Mouse (Mus musculus): ENCODE measurements around the gene Lyrm1. TPM values are rescaled to one million over a fixed set of nuclear protein-coding genes. Genes with fewer than 3 reads are reported as not detected.

The Lyrm1 gene
- total RNA-seq (2017), result 5.9 and 6.9 TPM in 2 replicates

- peak; percentile 96 to 97 for ATAC-seq (replicated peaks in 1 of 2; ENCODE audit: insufficient read depth in 1 of 2, low FRiP score in 2 of 2, low TSS enrichment in 1 of 2, low read depth in 1 of 2, poor library complexity in 2 of 2, severe bottlenecking in 2 of 2)
Observed at GRCm38 (mm10) chr7:119895639-119896512, at the start of gene Lyrm1, which contains the start of gene Dcun1d3. Gene Lyrm1, plus strand, starts transcription at chr7:119895861. Gene Dcun1d3, minus strand, starts transcription at chr7:119896298.

GRCm38 (mm10) chr7:119847396-119847795, 48.3 kb upstream of the Lyrm1 start:
- no peak for ATAC-seq (replicated peaks in 1 of 2; ENCODE audit: insufficient read depth in 1 of 2, low FRiP score in 2 of 2, low TSS enrichment in 1 of 2, low read depth in 1 of 2, poor library complexity in 2 of 2, severe bottlenecking in 2 of 2)

DNA sequence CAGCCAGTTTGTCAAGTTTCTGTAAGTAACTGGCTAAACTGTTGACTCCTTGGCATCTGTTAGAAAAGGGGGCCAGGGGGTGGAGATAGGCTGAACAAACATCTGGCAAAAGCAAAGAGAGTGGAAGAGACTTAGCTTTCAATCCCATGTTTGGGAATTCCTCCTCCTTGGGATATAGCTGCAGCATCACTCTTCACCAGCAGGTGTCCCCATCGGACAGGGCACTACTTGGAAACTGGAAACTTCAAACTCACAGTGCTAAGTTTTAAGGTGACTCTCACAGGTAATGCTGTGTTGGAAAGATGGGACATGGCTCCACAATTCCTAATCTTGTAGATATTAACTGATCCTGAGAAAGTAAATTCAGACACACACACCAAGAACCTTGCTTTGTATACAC, 46.6 kb upstream of the Lyrm1 start:
- peak; percentile 32 to 74; a peak in 2 of 4 replicates for ATAC-seq (replicated peaks in 1 of 2; ENCODE audit: insufficient read depth in 1 of 2, low FRiP score in 2 of 2, low TSS enrichment in 1 of 2, low read depth in 1 of 2, poor library complexity in 2 of 2, severe bottlenecking in 2 of 2)

DNA sequence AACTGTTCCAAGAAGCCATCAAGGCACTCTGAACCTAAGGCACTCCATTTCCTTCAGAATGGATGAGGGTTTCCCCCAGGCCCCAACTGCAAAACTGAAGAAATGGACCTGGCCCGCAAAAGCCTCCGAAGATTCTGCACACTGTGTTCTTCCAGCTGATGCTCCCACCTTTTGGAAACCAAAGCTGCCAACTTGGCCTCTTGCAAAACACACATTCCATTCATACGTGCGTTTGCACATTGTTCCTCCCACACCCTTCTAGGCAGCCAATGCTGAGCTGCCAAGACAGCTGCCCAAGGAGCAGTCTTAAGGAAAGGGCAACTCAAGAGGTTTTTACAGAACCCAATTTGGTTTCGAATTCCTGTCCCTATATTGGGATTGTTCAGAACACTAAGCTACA, 44.9 kb upstream of the Lyrm1 start:
- no peak for ATAC-seq (replicated peaks in 1 of 2; ENCODE audit: insufficient read depth in 1 of 2, low FRiP score in 2 of 2, low TSS enrichment in 1 of 2, low read depth in 1 of 2, poor library complexity in 2 of 2, severe bottlenecking in 2 of 2)

- no peak for ATAC-seq (replicated peaks in 1 of 2; ENCODE audit: insufficient read depth in 1 of 2, low FRiP score in 2 of 2, low TSS enrichment in 1 of 2, low read depth in 1 of 2, poor library complexity in 2 of 2, severe bottlenecking in 2 of 2)
Observed at GRCm38 (mm10) chr7:119852494-119852893, 43.2 kb upstream of the Lyrm1 start.

- ATAC-seq (replicated peaks in 1 of 2; ENCODE audit: insufficient read depth in 1 of 2, low FRiP score in 2 of 2, low TSS enrichment in 1 of 2, low read depth in 1 of 2, poor library complexity in 2 of 2, severe bottlenecking in 2 of 2), result no peak
Observed at GRCm38 (mm10) chr7:119853186-119853585, 42.5 kb upstream of the Lyrm1 start.

DNA sequence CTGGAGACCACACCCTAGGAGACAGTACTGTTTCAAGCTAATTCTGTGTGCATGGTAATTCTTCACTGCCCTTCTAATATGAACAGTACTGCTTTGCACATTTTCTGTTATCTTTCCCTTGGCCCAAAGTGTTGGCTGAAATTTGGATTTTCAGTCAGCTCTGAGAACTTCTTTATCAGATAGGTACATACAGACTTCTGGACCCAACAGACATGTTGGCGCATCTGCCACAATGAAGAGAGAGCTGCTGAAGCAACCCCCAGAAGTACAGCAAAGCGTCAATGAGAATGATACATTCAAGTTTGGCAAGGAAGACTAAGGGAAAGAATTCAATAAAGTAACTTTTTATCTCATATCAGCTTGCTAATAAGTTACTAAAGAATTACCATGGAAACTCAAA, 41.3 kb upstream of the Lyrm1 start:
- no peak for ATAC-seq (replicated peaks in 1 of 2; ENCODE audit: insufficient read depth in 1 of 2, low FRiP score in 2 of 2, low TSS enrichment in 1 of 2, low read depth in 1 of 2, poor library complexity in 2 of 2, severe bottlenecking in 2 of 2)

GRCm38 (mm10) chr7:119855031-119855430, 40.6 kb upstream of the Lyrm1 start:
- ATAC-seq (replicated peaks in 1 of 2; ENCODE audit: insufficient read depth in 1 of 2, low FRiP score in 2 of 2, low TSS enrichment in 1 of 2, low read depth in 1 of 2, poor library complexity in 2 of 2, severe bottlenecking in 2 of 2), result no peak

DNA sequence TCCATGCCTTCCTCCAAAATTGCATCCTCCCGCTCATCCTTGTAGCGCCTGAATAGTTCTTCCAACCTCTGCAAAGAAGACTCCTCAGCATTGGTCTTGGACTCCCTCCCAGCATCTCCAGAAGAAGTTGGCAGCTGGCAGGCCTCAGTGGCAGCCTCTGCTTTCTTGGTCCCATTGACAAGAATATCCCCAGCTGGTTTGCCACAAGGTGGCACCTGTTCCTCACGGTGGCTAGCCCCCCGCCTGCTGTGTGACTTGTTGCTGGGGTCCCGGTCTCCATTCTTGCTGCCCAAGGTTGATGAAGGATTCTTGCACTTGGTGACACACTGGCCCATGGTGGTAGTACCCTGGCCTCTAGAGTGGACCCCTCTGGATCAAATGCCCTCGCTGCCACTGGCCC, 36.2 kb upstream of the Lyrm1 start:
- ATAC-seq (replicated peaks in 1 of 2; ENCODE audit: insufficient read depth in 1 of 2, low FRiP score in 2 of 2, low TSS enrichment in 1 of 2, low read depth in 1 of 2, poor library complexity in 2 of 2, severe bottlenecking in 2 of 2), result no peak

DNA sequence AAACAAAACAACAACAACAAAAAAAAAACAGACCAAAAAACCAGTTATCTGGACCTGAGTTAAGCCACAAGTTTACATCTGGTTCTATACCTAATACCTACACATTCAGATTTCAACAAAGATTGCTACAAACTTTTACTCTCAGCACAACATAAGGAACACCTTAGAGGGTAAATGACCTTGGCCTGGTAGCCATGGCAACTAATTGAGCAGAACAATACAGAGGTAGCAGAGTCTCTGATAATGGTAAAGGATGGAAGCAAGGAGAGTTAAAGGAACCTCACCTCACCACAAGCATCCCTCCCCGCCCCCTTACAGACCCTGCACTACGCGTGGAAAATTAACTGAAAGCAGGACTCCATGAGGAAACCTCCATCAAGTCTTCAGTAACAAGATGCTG, 35.5 kb upstream of the Lyrm1 start:
- no peak for ATAC-seq (replicated peaks in 1 of 2; ENCODE audit: insufficient read depth in 1 of 2, low FRiP score in 2 of 2, low TSS enrichment in 1 of 2, low read depth in 1 of 2, poor library complexity in 2 of 2, severe bottlenecking in 2 of 2)

- ATAC-seq (replicated peaks in 1 of 2; ENCODE audit: insufficient read depth in 1 of 2, low FRiP score in 2 of 2, low TSS enrichment in 1 of 2, low read depth in 1 of 2, poor library complexity in 2 of 2, severe bottlenecking in 2 of 2), result no peak
Observed at GRCm38 (mm10) chr7:119860554-119860953, 35.1 kb upstream of the Lyrm1 start.

GRCm38 (mm10) chr7:119860971-119861334, 34.7 kb upstream of the Lyrm1 start:
- no peak for ATAC-seq (replicated peaks in 1 of 2; ENCODE audit: insufficient read depth in 1 of 2, low FRiP score in 2 of 2, low TSS enrichment in 1 of 2, low read depth in 1 of 2, poor library complexity in 2 of 2, severe bottlenecking in 2 of 2)

GRCm38 (mm10) chr7:119861335-119862091, 34.1 kb upstream of the Lyrm1 start:
- peak; percentile 85 to 93 for ATAC-seq (replicated peaks in 1 of 2; ENCODE audit: insufficient read depth in 1 of 2, low FRiP score in 2 of 2, low TSS enrichment in 1 of 2, low read depth in 1 of 2, poor library complexity in 2 of 2, severe bottlenecking in 2 of 2)

- no peak for ATAC-seq (replicated peaks in 1 of 2; ENCODE audit: insufficient read depth in 1 of 2, low FRiP score in 2 of 2, low TSS enrichment in 1 of 2, low read depth in 1 of 2, poor library complexity in 2 of 2, severe bottlenecking in 2 of 2)
Observed at GRCm38 (mm10) chr7:119862167-119862566, 33.5 kb upstream of the Lyrm1 start.

GRCm38 (mm10) chr7:119864500-119864899, 31.2 kb upstream of the Lyrm1 start:
- no peak for ATAC-seq (replicated peaks in 1 of 2; ENCODE audit: insufficient read depth in 1 of 2, low FRiP score in 2 of 2, low TSS enrichment in 1 of 2, low read depth in 1 of 2, poor library complexity in 2 of 2, severe bottlenecking in 2 of 2)

DNA sequence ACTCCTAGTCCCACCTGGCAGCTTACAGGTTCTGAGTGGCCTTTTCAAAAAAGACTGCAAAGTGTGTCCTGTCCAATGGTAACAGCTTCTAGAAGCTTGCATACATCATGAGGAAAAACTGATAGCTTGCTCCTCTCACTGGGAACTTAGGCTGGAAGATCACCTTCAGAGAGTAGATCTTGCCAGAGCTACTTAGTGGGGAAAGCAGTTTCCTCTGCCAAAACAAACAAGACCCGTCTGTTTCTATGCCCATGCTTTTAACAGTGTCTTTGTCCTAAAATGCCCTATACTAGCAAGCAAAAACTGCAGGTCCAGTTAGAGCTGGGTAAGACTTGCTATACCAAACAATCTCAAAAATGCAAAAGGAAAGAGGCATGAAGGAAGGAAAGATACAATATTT, 29.5 kb upstream of the Lyrm1 start:
- ATAC-seq (replicated peaks in 1 of 2; ENCODE audit: insufficient read depth in 1 of 2, low FRiP score in 2 of 2, low TSS enrichment in 1 of 2, low read depth in 1 of 2, poor library complexity in 2 of 2, severe bottlenecking in 2 of 2), result no peak

DNA sequence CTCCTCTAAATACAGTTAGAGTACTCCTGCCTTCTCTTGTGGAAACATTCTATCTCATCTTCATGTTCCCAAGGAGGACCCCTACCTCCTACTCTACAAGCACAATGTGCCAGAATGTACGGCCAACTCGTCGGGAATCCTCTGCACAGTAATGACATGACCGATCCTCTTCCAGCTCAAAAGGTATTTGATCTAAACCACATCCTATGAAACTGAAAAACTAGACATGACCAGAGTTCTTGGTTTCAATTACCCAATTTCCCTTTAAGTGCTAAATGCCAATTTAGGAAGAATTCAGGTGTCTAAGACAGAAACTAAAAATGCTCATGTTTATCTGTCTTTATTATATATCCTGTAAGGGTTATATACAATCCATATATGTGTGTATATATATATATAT, 23.5 kb upstream of the Lyrm1 start:
- ATAC-seq (replicated peaks in 1 of 2; ENCODE audit: insufficient read depth in 1 of 2, low FRiP score in 2 of 2, low TSS enrichment in 1 of 2, low read depth in 1 of 2, poor library complexity in 2 of 2, severe bottlenecking in 2 of 2), result no peak

DNA sequence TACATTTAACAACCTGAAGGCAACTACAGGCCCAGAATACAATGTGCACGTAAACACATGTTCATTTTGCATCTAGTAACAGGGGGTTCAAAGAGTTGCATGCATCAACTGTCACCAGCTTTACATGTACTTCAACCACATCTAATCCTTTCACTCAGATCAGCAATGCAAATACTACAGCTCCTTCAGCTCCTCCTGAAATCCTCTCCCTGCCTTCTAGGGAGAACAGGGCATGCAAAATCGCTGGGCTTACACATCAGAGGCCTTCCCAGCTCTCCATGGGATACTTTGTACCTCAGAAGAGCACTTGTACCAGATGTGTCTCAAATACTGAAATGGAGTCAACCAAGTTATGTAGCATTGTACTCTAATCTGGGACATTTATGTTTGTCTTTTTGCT, 22.6 kb upstream of the Lyrm1 start:
- ATAC-seq (replicated peaks in 1 of 2; ENCODE audit: insufficient read depth in 1 of 2, low FRiP score in 2 of 2, low TSS enrichment in 1 of 2, low read depth in 1 of 2, poor library complexity in 2 of 2, severe bottlenecking in 2 of 2), result no peak
